Mouse (Mus musculus) thymus, adult 2 months (tissue): ENCODE results near the gene Gata1. TPM values are rescaled to one million over a fixed set of nuclear protein-coding genes. Genes with fewer than 3 reads are reported as not detected.
"Not testable (repeated sequence)": the region's sequence is repeated elsewhere in the genome, so short reads cannot be mapped to it uniquely, and the experiment has no call there.

Experiments used
- DNase-seq: peaks from one replicate; pipeline ENCODE4 v3.0.0; 2021
- H3K27ac ChIP-seq: fragments of 200-500 bp; 2 replicates; pipeline ENCODE4 v1.5.1; 2012; ENCODE audit warnings: low read length, control low read depth; ENCODE audit not compliant: control insufficient read depth, insufficient read depth
- H3K27me3 ChIP-seq: fragments of 200-500 bp; 2 replicates; pipeline ENCODE4 v1.6.1; 2012; ENCODE audit warnings: mild to moderate bottlenecking, low read length, moderate library complexity, mixed read lengths; ENCODE audit not compliant: control insufficient read depth, insufficient read depth
- H3K36me3 ChIP-seq: fragments of 200-500 bp; 2 replicates; pipeline ENCODE4 v1.6.1; 2012; ENCODE audit warnings: mild to moderate bottlenecking, low read length, moderate library complexity; ENCODE audit not compliant: control insufficient read depth, insufficient read depth
- H3K4me1 ChIP-seq: fragments of 200-500 bp; replicated peaks from 2 replicates; pipeline ENCODE4 v1.6.1; 2012; ENCODE audit warnings: low read length; ENCODE audit not compliant: control insufficient read depth, insufficient read depth
- H3K4me3 ChIP-seq: fragments of 200-500 bp; 2 replicates; pipeline ENCODE4 v1.5.1; 2012; ENCODE audit warnings: mild to moderate bottlenecking, low read length, control low read depth, moderate library complexity; ENCODE audit not compliant: control insufficient read depth, insufficient read depth
- CTCF ChIP-seq: fragments of 200-500 bp; IDR thresholded peaks from 2 replicates; pipeline ENCODE4 v1.5.1; 2012; ENCODE audit warnings: mild to moderate bottlenecking, control low read depth, low read length, moderate library complexity, borderline replicate concordance; ENCODE audit not compliant: control insufficient read depth, poor library complexity, insufficient read depth; ENCODE audit errors: extremely low read depth
- POLR2A ChIP-seq: fragments of 200-500 bp; IDR thresholded peaks from 2 replicates; pipeline ENCODE4 v1.6.1; 2012; ENCODE audit warnings: mild to moderate bottlenecking, low read length, control low read depth, moderate library complexity; ENCODE audit not compliant: control insufficient read depth, poor library complexity, insufficient read depth; ENCODE audit errors: extremely low read depth
- WGBS: fragments of 180-500 bp; shearing (Covaris S2); methylation state at CpG from one replicate; pipeline ENCODE4 v1.1.7; 2018; 5-methylcytosine and 5-hydroxymethylcytosine counted together
- polyA plus RNA-seq: library from polyadenylated mRNA; depleted of rRNA; stranded (reverse); fragments of >200 nt; gene quantifications from 2 replicates; pipeline ENCODE4 v1.2.3, GENCODE M21; 2012; rRNA removed

Gene Gata1
- 2.7 and 2.9 TPM in 2 replicates for polyA plus RNA-seq

DNA sequence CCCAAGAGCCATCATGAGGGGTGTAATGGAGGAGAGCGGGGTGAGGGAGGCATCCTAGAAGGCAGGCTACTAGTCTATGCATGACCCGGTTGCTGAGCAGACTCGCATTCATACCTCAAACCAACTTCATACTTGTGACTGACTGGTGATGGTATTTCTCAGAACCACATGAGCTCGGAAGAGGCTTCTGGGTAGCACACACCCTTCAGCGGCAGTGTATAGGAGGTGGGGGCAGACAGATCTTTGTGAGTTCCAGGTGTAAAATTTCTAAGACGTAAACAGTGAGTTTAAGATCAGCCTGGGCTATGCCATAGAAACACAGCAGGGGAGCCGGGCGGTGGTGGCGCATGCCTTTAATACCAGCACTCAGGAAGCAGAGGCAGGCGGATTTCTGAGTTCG, at the start of gene Gata1:
Gata1 (minus strand) TSS at position 180 of the 400 bp plus-strand sequence.
- Histone ChIP-seq H3K27ac (no peak within 1 kb of the TSS), H3K36me3 (no peaks in the 10 kb centered on the region), H3K4me3 (no peak within 1 kb of the TSS), H3K4me1 (no peaks in the 10 kb centered on the region), H3K27me3 (no peaks in the 10 kb centered on the region)
- TF ChIP-seq CTCF = no peak
- TF ChIP-seq POLR2A = no peak
- no peak for DNase-seq
- WGBS = 89% methylated on average over 11 of the region's 11 CpGs

- H3K4me1 ChIP-seq = no peaks in the 10 kb centered on the region
- no peaks in the 10 kb centered on the region for H3K36me3 ChIP-seq
- DNase-seq = no peak
- no peaks in the 10 kb centered on the region for H3K27me3 ChIP-seq
- H3K4me3 ChIP-seq = no peak overlapping the region
- H3K27ac ChIP-seq = no peak overlapping the region
- no peak for TF ChIP-seq CTCF
- WGBS = 66% methylated on average over 4 of the region's 4 CpGs
Measured at GRCm38 (mm10) chrX:8026811-8027210, 48.9 kb upstream of the Gata1 start.

DNA sequence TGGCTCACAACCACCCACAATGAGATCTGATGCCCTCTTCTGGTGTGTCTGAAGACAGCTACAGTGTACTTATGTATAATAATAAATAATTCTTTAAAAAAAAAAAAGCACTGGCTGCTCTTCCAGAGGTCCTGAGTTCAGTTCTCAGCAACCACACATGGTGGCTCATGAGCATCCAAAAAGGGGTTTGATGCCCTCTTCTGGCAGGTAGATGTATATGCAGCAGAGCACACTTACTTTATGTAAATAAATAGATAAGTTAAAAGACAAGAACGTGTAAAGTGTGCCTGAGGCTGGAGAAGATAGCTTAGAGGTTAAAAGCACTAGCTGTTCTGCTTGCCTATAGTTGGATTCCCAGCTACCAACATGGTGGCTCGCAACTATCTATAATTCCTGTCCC, 46.9 kb upstream of the Gata1 start:
- no peaks in the 10 kb centered on the region for H3K27me3 ChIP-seq
- WGBS = 69% methylated on average over 2 of the region's 2 CpGs
- H3K4me3 ChIP-seq = no peak overlapping the region
- DNase-seq = no peak
- TF ChIP-seq CTCF (no peak), POLR2A (no peak)
- H3K27ac ChIP-seq = no peak overlapping the region
- no peaks in the 10 kb centered on the region for H3K36me3 ChIP-seq
- H3K4me1 ChIP-seq = no peaks in the 10 kb centered on the region

DNA sequence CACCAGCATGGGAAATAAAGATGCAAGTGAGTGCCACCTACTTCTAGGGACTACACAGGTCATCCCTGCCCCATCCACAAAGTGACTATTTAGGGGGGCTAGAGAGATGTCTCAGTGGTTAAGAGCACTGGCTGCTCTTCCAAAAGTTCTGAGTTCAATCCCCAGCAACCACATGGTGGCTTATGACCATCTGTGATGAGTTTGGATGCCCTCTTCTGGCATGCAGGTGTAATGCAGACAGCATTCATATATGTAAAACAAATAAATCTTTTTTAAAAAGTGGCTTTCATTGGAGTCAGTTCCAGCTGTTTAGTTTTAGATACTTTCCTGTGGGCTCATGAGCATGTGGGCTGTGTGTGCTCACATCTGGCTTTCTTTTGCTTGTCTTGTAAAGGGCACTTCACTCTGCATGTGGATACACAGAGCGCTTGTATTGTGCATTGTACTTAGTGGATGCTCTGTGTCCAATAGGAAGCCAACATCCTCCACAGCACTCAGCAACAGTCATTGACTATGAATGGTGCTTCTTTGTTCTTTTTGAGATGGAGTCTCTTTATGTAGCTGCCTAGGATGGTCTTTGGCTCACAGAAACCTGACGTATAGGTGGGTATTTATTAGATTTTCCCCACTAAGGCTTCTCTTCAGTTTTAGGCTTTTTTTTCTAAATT, 42.4 kb upstream of the Gata1 start:
- no peak for TF ChIP-seq POLR2A
- no peak for TF ChIP-seq CTCF
- DNase-seq = no peak
- no peaks in the 10 kb centered on the region for H3K36me3 ChIP-seq
- H3K4me3 ChIP-seq = no peak overlapping the region
- H3K27ac ChIP-seq = no peak overlapping the region
- WGBS = 97% methylated on average over 2 of the region's 2 CpGs
- no peaks in the 10 kb centered on the region for H3K27me3 ChIP-seq
- no peaks in the 10 kb centered on the region for H3K4me1 ChIP-seq

GRCm38 (mm10) chrX:8018286-8018685, 40.4 kb upstream of the Gata1 start, which contains the start of gene Glod5:
TSS of gene Glod5 (minus strand) at chrX:8018492.
- TF ChIP-seq POLR2A = no peak
- no peak for TF ChIP-seq CTCF
- no peaks in the 10 kb centered on the region for H3K36me3 ChIP-seq
- H3K4me3 ChIP-seq = no peak within 1 kb of the TSS
- 41% methylated on average over 2 of the region's 2 CpGs for WGBS
- DNase-seq = no peak
- no peaks in the 10 kb centered on the region for H3K4me1 ChIP-seq
- no peak within 1 kb of the TSS for H3K27ac ChIP-seq
- no peaks in the 10 kb centered on the region for H3K27me3 ChIP-seq

GRCm38 (mm10) chrX:8017142-8017541, 39.3 kb upstream of the Gata1 start:
- 3% methylated on average over 5 of the region's 5 CpGs for WGBS
- TF ChIP-seq POLR2A (no peak), CTCF (no peak)

GRCm38 (mm10) chrX:8015675-8016074, 37.8 kb upstream of the Gata1 start:
- H3K27me3 ChIP-seq, H3K4me3 ChIP-seq: not testable (repeated sequence)
- 29% methylated on average over 7 of the region's 7 CpGs for WGBS

More at GRCm38 (mm10) chrX:8017142-8017541, 39.3 kb upstream of the Gata1 start:
- no peak overlapping the region for H3K27ac ChIP-seq
- no peaks in the 10 kb centered on the region for H3K27me3 ChIP-seq
- H3K36me3 ChIP-seq = no peaks in the 10 kb centered on the region
- no peaks in the 10 kb centered on the region for H3K4me1 ChIP-seq
- peak; percentile 9 for DNase-seq
- H3K4me3 ChIP-seq = no peak overlapping the region

More at GRCm38 (mm10) chrX:8015675-8016074, 37.8 kb upstream of the Gata1 start:
- peak; percentile 1 for DNase-seq
- H3K36me3 ChIP-seq, H3K27ac ChIP-seq, H3K4me1 ChIP-seq: not testable (repeated sequence)
